Mouse (Mus musculus): ENCODE measurements around the gene Olfr147. TPM values are rescaled to one million over a fixed set of nuclear protein-coding genes. Genes with fewer than 3 reads are reported as not detected.
"Not testable (repeated sequence)": the region's sequence is repeated elsewhere in the genome, so short reads cannot be mapped to it uniquely, and the experiment has no call there.

The Olfr147 gene
- 0.04 TPM for polyA plus RNA-seq (2012; fragmentation: generic; extraction: Trizol)
- long read RNA-seq, experiment 1 = 0 reads
- long read RNA-seq, experiment 2 = 0 reads

DNA sequence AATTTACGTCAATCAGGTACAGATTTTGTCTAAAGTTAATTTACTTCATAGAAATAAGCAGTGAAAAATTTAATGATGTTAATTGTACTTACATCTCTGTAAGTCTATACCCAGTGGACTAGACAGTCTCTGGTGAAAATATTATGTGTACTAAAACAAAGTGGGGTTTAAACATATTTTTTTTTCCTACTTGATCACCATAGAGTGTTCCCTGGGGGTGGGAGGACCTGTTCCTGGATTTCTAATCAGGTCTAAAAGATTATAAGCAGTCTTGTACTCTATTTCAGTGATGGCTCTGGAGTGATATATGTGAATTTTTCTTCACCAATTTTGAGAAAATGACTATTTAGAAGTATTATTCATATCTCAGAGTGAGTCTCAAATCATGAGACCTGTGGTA is at the start of gene Olfr147:
Gene Olfr147 (plus strand): TSS at position 301 of the 400 bp plus-strand sequence.
- Histone ChIP-seq H3K36me3 (ENCODE audit: control insufficient read depth, insufficient read depth) (no peaks in the 10 kb centered on the region), H3K79me2 (ENCODE audit: control insufficient read depth, insufficient read depth) (no peaks in the 10 kb centered on the region), H3ac (ENCODE audit: control insufficient read depth, insufficient read length, low read depth) (no peak within 1 kb of the TSS), H3K4me3 (ENCODE audit: insufficient read depth, poor library complexity, severe bottlenecking) (no peak within 1 kb of the TSS), H3K27me3 (ENCODE audit: control insufficient read depth, insufficient read depth, insufficient read length) (no peaks in the 10 kb centered on the region), H3K79me3 (ENCODE audit: low read depth) (no peaks in the 10 kb centered on the region)
- no peak for TF ChIP-seq MYOG (IDR thresholded peaks at IDR 0.05; ENCODE audit: control insufficient read depth, extremely low read depth, insufficient read length)
- no peak for TF ChIP-seq MAX (IDR thresholded peaks at IDR 0.05)
- no peak for TF ChIP-seq CEBPB (IDR thresholded peaks at IDR 0.05; ENCODE audit: low read depth)
- TF ChIP-seq CTCF (IDR thresholded peaks at IDR 0.05; ENCODE audit: control insufficient read depth, insufficient read depth, insufficient read length) = no peak
- no peak for TF ChIP-seq MYOD1 (IDR thresholded peaks at IDR 0.05; ENCODE audit: control insufficient read depth, insufficient read length, low read depth)
- no peak for TF ChIP-seq USF1 (IDR thresholded peaks at IDR 0.05; ENCODE audit: low read depth)
- no peak for TF ChIP-seq FOSL1 (IDR thresholded peaks at IDR 0.05; ENCODE audit: insufficient read depth, low read length, poor library complexity, severe bottlenecking)

DNA sequence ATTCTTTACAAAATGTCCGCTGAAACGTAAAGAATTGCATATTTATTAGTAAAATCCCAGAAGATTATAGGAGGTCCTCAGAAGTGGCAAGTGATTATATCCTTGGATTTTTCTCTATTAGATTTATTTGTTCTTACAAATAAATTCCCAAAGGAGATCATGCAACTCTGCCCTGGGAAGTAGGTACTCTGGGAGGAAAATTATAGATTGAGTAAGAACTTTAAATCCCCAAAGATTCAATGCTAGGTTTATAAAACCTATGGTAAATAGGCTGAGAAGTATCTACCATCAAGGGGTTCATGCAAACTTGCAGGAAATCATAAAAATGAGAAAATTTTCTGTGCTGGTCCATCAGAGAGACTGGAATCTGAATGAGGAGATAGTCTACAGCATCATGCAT is 34.9 kb upstream of the Olfr147 start, which contains the start of gene Olfr250:
Gene Olfr250 (plus strand): TSS at position 301 of the 400 bp plus-strand sequence.
- no peak for TF ChIP-seq CTCF (IDR thresholded peaks at IDR 0.05; ENCODE audit: control insufficient read depth, insufficient read depth, insufficient read length)
- no peak for TF ChIP-seq FOSL1 (IDR thresholded peaks at IDR 0.05; ENCODE audit: insufficient read depth, low read length, poor library complexity, severe bottlenecking)
- TF ChIP-seq MYOG (IDR thresholded peaks at IDR 0.05; ENCODE audit: control insufficient read depth, extremely low read depth, insufficient read length) = no peak
- no peak for TF ChIP-seq MAX (IDR thresholded peaks at IDR 0.05)
- TF ChIP-seq USF1 (IDR thresholded peaks at IDR 0.05; ENCODE audit: low read depth) = no peak
- no peak for TF ChIP-seq MYOD1 (IDR thresholded peaks at IDR 0.05; ENCODE audit: control insufficient read depth, insufficient read length, low read depth)
- TF ChIP-seq CEBPB (IDR thresholded peaks at IDR 0.05; ENCODE audit: low read depth) = no peak
- no peaks in the 10 kb centered on the region for H3K79me2 ChIP-seq (ENCODE audit: control insufficient read depth, insufficient read depth)
- H3K4me3 ChIP-seq (ENCODE audit: insufficient read depth, poor library complexity, severe bottlenecking) = no peak within 1 kb of the TSS
- H3K27me3 ChIP-seq (ENCODE audit: control insufficient read depth, insufficient read depth, insufficient read length) = no peaks in the 10 kb centered on the region
- H3ac ChIP-seq (ENCODE audit: control insufficient read depth, insufficient read length, low read depth) = no peak within 1 kb of the TSS
- H3K36me3 ChIP-seq (ENCODE audit: control insufficient read depth, insufficient read depth) = no peaks in the 10 kb centered on the region
- H3K79me3 ChIP-seq (ENCODE audit: low read depth) = no peaks in the 10 kb centered on the region

DNA sequence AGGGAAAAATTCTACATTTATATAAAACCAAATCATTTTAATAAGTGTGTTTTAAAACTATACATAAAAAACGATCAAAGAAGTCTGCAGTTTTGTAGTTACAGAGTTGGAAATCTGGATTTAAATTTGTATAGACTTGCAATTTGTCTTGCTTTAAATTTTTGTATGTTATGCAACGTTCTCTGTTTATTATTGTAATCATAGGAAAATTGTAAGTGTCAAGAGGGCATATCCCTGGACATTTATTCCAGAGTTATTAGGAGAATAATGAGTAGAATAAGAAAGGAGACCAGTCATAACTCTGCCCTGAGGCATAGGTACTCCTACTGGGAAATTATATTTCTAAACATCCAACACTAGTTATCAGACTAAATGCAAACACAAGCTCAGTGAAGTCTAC is 24.7 kb upstream of the Olfr147 start, which contains the start of gene Olfr251:
Gene Olfr251 (plus strand): TSS at position 301 of the 400 bp plus-strand sequence.
- Histone ChIP-seq H3K79me2 (ENCODE audit: control insufficient read depth, insufficient read depth) (no peaks in the 10 kb centered on the region), H3K4me3 (ENCODE audit: insufficient read depth, poor library complexity, severe bottlenecking) (no peak within 1 kb of the TSS), H3K79me3 (ENCODE audit: low read depth) (no peaks in the 10 kb centered on the region), H3K27me3 (ENCODE audit: control insufficient read depth, insufficient read depth, insufficient read length) (no peaks in the 10 kb centered on the region), H3K36me3 (ENCODE audit: control insufficient read depth, insufficient read depth) (no peaks in the 10 kb centered on the region), H3ac (ENCODE audit: control insufficient read depth, insufficient read length, low read depth) (no peak within 1 kb of the TSS)
- TF ChIP-seq MYOG (IDR thresholded peaks at IDR 0.05; ENCODE audit: control insufficient read depth, extremely low read depth, insufficient read length) (no peak), CTCF (IDR thresholded peaks at IDR 0.05; ENCODE audit: control insufficient read depth, insufficient read depth, insufficient read length) (no peak), FOSL1 (IDR thresholded peaks at IDR 0.05; ENCODE audit: insufficient read depth, low read length, poor library complexity, severe bottlenecking) (no peak), MAX (IDR thresholded peaks at IDR 0.05) (no peak)

DNA sequence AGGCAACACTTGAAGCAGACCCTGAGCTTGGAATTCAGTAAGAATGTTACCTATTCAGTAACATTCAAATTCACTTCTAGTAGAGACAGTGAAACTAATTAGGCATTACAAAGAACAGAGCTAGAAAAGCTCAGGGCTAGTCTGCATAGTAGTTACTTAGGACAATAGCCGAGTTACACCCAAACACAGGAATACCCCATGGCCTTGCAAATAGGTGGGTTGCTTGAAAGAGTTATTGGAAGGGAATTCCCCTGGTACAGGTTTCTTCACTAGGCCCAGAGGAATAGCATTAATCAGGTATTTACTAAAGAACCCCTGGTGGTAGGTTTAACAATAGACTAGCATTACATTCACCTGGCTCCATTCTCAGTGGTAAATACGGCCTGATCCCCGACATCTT is 6.0 kb downstream of the Olfr147 start:
- not testable (repeated sequence) for H3K79me2 ChIP-seq (ENCODE audit: control insufficient read depth, insufficient read depth); H3K4me3 ChIP-seq (ENCODE audit: insufficient read depth, poor library complexity, severe bottlenecking); H3K79me3 ChIP-seq (ENCODE audit: low read depth); H3K27me3 ChIP-seq (ENCODE audit: control insufficient read depth, insufficient read depth, insufficient read length); H3ac ChIP-seq (ENCODE audit: control insufficient read depth, insufficient read length, low read depth); H3K36me3 ChIP-seq (ENCODE audit: control insufficient read depth, insufficient read depth)

DNA sequence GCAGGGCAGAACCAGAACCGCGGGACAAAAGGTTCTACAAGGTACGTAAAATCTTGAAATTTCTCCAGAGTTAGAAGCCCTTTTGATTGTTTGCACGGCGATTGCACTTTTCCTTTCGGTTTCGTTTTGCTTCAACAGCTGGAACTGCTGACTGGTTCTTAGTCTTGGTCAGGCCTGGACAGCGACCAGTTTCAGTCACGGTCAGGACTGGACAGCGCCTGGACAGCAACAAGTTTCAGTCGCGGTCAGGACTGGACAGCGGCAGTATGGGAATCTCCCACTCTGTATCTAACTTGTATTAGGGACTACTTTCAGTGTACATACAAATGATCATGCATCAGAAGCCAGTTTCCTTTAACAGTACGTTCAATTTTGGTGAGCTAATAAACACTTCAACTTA is 12.0 kb downstream of the Olfr147 start:
- not testable (repeated sequence) for H3K27me3 ChIP-seq (ENCODE audit: control insufficient read depth, insufficient read depth, insufficient read length)

DNA sequence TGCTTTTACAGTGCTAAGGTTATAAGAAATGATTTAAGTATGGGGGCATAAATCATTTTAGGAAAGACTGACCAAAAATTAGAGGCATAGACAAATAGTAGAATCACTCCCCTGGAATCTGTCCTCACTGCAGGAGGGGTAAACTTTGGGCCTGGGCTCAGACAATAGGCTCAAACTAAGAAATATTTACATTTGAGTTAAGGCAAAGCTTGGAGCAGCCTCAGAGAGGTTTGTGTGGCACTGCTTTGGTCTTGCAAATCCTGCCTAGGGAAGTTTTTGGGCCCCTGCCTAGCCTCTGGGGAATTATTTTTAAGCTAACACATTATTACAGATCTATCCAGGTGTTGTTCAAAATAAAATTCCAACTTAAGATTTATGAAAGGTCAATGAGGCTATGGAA is 22.3 kb downstream of the Olfr147 start:
- no peak for TF ChIP-seq MYOG (IDR thresholded peaks at IDR 0.05; ENCODE audit: control insufficient read depth, extremely low read depth, insufficient read length)
- Histone ChIP-seq H3ac (ENCODE audit: control insufficient read depth, insufficient read length, low read depth) (no peak overlapping the region), H3K79me3 (ENCODE audit: low read depth) (no peaks in the 10 kb centered on the region)

More for the DNA sequence above, 12.0 kb downstream of the Olfr147 start:
- H3K4me3 ChIP-seq (ENCODE audit: insufficient read depth, poor library complexity, severe bottlenecking); H3K79me3 ChIP-seq (ENCODE audit: low read depth); H3ac ChIP-seq (ENCODE audit: control insufficient read depth, insufficient read length, low read depth); H3K36me3 ChIP-seq (ENCODE audit: control insufficient read depth, insufficient read depth); H3K79me2 ChIP-seq (ENCODE audit: control insufficient read depth, insufficient read depth): not testable (repeated sequence)

DNA sequence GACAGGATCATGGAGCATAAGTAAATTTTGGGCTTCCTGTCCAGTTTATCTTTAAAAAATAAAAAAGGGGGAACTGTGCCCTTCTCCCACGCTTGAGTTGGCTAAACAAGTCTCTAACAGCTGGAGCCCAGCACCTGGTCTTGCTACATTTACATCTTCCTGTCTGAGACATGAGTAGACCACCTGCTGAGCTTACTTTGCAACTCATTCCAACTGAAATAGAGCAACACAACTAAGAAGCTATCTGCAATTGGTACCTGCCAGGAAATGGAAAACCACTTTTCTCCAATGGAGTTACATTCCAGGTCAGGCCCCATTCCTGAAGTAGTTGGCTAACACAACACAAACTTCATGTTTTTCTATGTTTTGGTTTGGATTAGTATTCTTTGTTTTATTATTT is 25.5 kb downstream of the Olfr147 start:
- Histone ChIP-seq H3ac (ENCODE audit: control insufficient read depth, insufficient read length, low read depth) (no peak overlapping the region), H3K4me3 (ENCODE audit: insufficient read depth, poor library complexity, severe bottlenecking) (no peak overlapping the region), H3K36me3 (ENCODE audit: control insufficient read depth, insufficient read depth) (no peaks in the 10 kb centered on the region), H3K79me3 (ENCODE audit: low read depth) (no peaks in the 10 kb centered on the region), H3K27me3 (ENCODE audit: control insufficient read depth, insufficient read depth, insufficient read length) (no peaks in the 10 kb centered on the region), H3K79me2 (ENCODE audit: control insufficient read depth, insufficient read depth) (no peaks in the 10 kb centered on the region)
- TF ChIP-seq MYOD1 (IDR thresholded peaks at IDR 0.05; ENCODE audit: control insufficient read depth, insufficient read length, low read depth) = no peak
- TF ChIP-seq CEBPB (IDR thresholded peaks at IDR 0.05; ENCODE audit: low read depth) = no peak
- TF ChIP-seq MYOG (IDR thresholded peaks at IDR 0.05; ENCODE audit: control insufficient read depth, extremely low read depth, insufficient read length) = no peak
- TF ChIP-seq FOSL1 (IDR thresholded peaks at IDR 0.05; ENCODE audit: insufficient read depth, low read length, poor library complexity, severe bottlenecking) = no peak
- no peak for TF ChIP-seq USF1 (IDR thresholded peaks at IDR 0.05; ENCODE audit: low read depth)
- TF ChIP-seq CTCF (IDR thresholded peaks at IDR 0.05; ENCODE audit: control insufficient read depth, insufficient read depth, insufficient read length) = no peak
- TF ChIP-seq MAX (IDR thresholded peaks at IDR 0.05) = no peak

More for the DNA sequence above, 22.3 kb downstream of the Olfr147 start:
- H3K4me3 ChIP-seq (ENCODE audit: insufficient read depth, poor library complexity, severe bottlenecking) = no peak overlapping the region
- H3K36me3 ChIP-seq (ENCODE audit: control insufficient read depth, insufficient read depth) = no peaks in the 10 kb centered on the region
- no peaks in the 10 kb centered on the region for H3K79me2 ChIP-seq (ENCODE audit: control insufficient read depth, insufficient read depth)
- H3K27me3 ChIP-seq (ENCODE audit: control insufficient read depth, insufficient read depth, insufficient read length) = no peaks in the 10 kb centered on the region

Measured in C2C12 (cell line).